Mouse (Mus musculus): ENCODE measurements around the gene Itprid2.

The Itprid2 gene

GRCm38 (mm10) chr2:79707575-79707974, 72.4 kb downstream of the Itprid2 start, which contains the start of gene Ppp1r1c:
Gene Ppp1r1c (plus strand): TSS chr2:79707780.
- no peak for DNase-seq (ENCODE audit: low spot score in 2 of 2)

- DNase-seq (ENCODE audit: low spot score in 2 of 2) = no peak
These were observed 78.5 kb downstream of the Itprid2 start for GRCm38 (mm10) chr2:79713662-79714091.

GRCm38 (mm10) chr2:79714745-79715144, 79.6 kb downstream of the Itprid2 start:
- no peak for DNase-seq (ENCODE audit: low spot score in 2 of 2)

DNA sequence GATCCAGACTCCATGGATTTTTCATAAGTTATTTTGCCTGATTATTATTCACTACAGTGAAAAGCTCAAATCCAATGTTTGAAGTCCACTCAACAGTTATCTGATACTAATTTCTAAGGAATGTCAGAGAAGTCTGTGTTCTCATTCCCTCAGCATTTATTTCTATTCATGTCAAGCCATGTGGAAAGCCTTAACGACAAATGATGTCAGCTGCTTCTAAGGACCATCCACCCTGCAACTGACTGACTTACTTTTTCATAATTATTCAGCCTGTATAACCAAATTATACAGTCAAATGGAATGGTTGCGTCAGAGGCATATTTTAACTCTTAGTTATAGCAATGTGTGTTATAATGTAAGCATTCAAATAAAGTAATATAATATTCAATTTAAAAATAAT, 80.8 kb downstream of the Itprid2 start:
- no peak for DNase-seq (ENCODE audit: low spot score in 2 of 2)

DNA sequence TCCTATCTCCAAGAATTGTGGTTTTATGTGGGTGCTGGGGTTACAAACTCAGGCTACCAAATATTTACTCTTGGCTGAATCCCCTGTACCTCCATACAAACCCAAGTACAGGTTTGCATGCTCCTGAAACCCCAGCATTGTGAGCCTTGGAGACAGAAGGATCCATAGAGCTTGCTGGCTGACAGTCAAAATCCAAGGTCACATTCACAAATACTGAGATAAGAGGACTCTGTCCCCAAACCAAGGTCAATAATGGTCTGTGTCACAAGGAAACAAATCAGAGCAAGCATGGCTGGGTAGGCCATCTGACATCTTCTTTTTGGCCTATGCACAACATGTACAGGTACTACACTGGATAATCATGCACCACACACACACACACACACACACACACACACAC, 82.7 kb downstream of the Itprid2 start:
- DNase-seq (ENCODE audit: low spot score in 2 of 2) = no peak

DNA sequence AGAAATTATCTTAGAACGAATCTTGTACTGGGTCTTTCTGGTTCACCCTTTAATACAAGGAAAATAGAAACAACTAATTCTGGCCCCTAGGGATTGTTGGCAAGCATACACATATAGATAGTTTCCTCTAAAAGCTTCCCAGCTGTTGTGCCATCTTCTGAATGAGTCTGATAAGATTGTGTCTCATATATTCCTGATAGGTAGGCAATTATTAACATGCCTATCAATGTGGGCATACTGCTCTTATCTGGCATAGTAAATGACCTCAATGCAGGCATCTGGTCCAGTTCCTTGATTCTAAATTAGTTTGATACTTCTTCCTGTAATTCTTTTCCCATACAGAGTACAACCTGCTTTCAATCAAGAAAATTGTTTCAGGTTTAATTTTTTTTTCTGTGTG, 87.3 kb downstream of the Itprid2 start:
- DNase-seq (ENCODE audit: low spot score in 2 of 2) = no peak
